Mouse (Mus musculus) left cerebral cortex, postnatal 4 days (tissue): ENCODE results near the gene Tmem95. TPM values are rescaled to one million over a fixed set of nuclear protein-coding genes. Genes with fewer than 3 reads are reported as not detected.

Experiments
- DNase-seq: peaks from one replicate; pipeline ENCODE4 v3.0.0-alpha.2; 2022
- intact Hi-C: fragments of 180-260 bp; cut with DNase I; formaldehyde crosslinking; loops from one replicate; pipeline ENCODE4 v1.15.1; 2025
- total RNA-seq, 2 experiments: library from RNA; stranded (reverse); gene quantifications; 2 replicates each; pipeline ENCODE4 v1.2.3; 2021

The Tmem95 gene
- total RNA-seq, 2 experiments from 2014 or later, result not detected

GRCm38 (mm10) chr11:69850754-69851153 is 27.1 kb downstream of the Tmem95 start:
- DNase-seq, result no peak
- intact Hi-C loops, result loop anchor here (5.0 kb wide), 1 partner anchor 902 kb away; no protein-coding TSS in a partner anchor

- intact Hi-C loops, result loop anchor here (5.0 kb wide), 1 partner anchor 902 kb away; no protein-coding TSS in a partner anchor
- no peak for DNase-seq
Observed at GRCm38 (mm10) chr11:69849884-69850283, 27.9 kb downstream of the Tmem95 start.

- DNase-seq, result no peak
- intact Hi-C loops, result no loop called here
Observed at GRCm38 (mm10) chr11:69849128-69849527, 28.7 kb downstream of the Tmem95 start.

- peak; percentile 53 for DNase-seq
- intact Hi-C loops, result no loop called here
Observed at GRCm38 (mm10) chr11:69848021-69848420, 29.8 kb downstream of the Tmem95 start.

- intact Hi-C loops, result no loop called here
- no peak for DNase-seq
Observed at GRCm38 (mm10) chr11:69846738-69847688, 30.8 kb downstream of the Tmem95 start.

- DNase-seq, result peak; percentile 97
- intact Hi-C loops, result no loop called here
Observed at GRCm38 (mm10) chr11:69846198-69846680, 31.6 kb downstream of the Tmem95 start, which contains the start of gene Plscr3. Gene Plscr3 (plus strand): TSS chr11:69846376.

- intact Hi-C loops, result loop anchor here (5.0 kb wide), 1 partner anchor 36 kb away; the partner anchor contains the start of gene Fgf11
- DNase-seq, result no peak
Observed at GRCm38 (mm10) chr11:69838714-69839104, 39.1 kb downstream of the Tmem95 start.

GRCm38 (mm10) chr11:69837952-69838713 is 39.7 kb downstream of the Tmem95 start, which contains the start of gene Tmem256:
Gene Tmem256 (plus strand): TSS chr11:69838514.
- intact Hi-C loops, result loop anchor here (5.0 kb wide), 1 partner anchor 36 kb away; the partner anchor contains the start of gene Fgf11
- peak; percentile 98 for DNase-seq

- DNase-seq, result peak; percentile 89
- intact Hi-C loops, result loop anchor here (5.0 kb wide), 1 partner anchor 35 kb away; the partner anchor contains the start of gene Fgf11
Observed at GRCm38 (mm10) chr11:69837604-69837951, 40.2 kb downstream of the Tmem95 start, which contains the start of gene Nlgn2. Gene Nlgn2 (minus strand): TSS chr11:69837784.

- intact Hi-C loops, result loop anchor here (5.0 kb wide), 1 partner anchor 35 kb away; the partner anchor contains the start of gene Fgf11
- peak; percentile 44 for DNase-seq
Observed at GRCm38 (mm10) chr11:69836703-69837576, 40.9 kb downstream of the Tmem95 start.

GRCm38 (mm10) chr11:69835966-69836335 is 41.9 kb downstream of the Tmem95 start:
- no peak for DNase-seq
- intact Hi-C loops, result loop anchor here (5.0 kb wide), 1 partner anchor 34 kb away; the partner anchor contains the start of gene Fgf11

GRCm38 (mm10) chr11:69835326-69835965 is 42.4 kb downstream of the Tmem95 start:
- DNase-seq, result no peak
- intact Hi-C loops, result loop anchor here (5.0 kb wide), 1 partner anchor 33 kb away; the partner anchor contains the start of gene Fgf11

- intact Hi-C loops, result no loop called here
- DNase-seq, result no peak
Observed at GRCm38 (mm10) chr11:69834001-69834549, 43.7 kb downstream of the Tmem95 start.

- no peak for DNase-seq
- intact Hi-C loops, result no loop called here
Observed at GRCm38 (mm10) chr11:69833554-69833953, 44.3 kb downstream of the Tmem95 start.

GRCm38 (mm10) chr11:69828832-69829231 is 49.0 kb downstream of the Tmem95 start:
- DNase-seq, result no peak
- intact Hi-C loops, result no loop called here
